Mouse (Mus musculus): ENCODE results near the gene Appbp2.
"Not testable (repeated sequence)": the region's sequence is repeated elsewhere in the genome, so short reads cannot be mapped to it uniquely, and the experiment has no call there.

Appbp2 gene

DNA sequence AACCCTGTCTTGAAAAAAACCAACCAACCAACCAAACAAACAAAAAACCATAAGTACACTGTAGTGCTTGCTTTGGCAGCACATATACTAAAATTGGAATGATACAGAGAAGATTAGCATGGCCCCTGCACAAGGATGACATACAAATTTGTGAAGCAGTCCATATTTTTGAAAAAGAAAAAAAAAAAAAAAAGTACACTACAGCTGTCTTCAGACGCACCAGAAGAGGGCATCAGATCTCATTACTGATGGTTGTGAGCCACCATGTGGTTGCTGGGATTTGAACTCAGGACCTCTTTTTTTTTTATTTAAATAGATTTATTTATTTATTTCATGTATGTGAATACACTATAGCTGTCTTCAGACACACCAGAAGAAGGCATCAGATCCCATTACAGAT lies 71.9 kb downstream of the Appbp2 start:
- not testable (repeated sequence) for DNase-seq (ENCODE audit: low spot score in 2 of 2)

DNA sequence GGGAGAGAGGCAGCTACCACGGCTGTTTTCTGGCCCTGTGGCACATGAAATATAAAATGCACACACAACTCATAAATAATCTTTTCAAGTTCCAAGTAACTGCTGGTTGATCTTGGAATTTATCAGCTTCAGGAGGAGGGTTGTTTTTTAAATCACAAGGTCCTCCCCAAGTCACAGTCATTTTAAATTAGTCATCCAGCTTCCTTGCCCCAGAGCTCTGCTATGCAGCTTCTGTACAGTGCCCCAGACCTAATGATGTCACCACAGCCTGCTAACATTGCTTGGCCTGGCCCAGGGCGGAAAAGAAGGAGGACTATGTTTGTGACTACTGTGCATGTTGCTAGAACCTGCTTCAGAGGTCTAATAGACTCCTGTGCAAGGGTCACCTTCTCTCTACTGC lies 77.6 kb downstream of the Appbp2 start:
- no peak for DNase-seq (ENCODE audit: low spot score in 2 of 2)

DNA sequence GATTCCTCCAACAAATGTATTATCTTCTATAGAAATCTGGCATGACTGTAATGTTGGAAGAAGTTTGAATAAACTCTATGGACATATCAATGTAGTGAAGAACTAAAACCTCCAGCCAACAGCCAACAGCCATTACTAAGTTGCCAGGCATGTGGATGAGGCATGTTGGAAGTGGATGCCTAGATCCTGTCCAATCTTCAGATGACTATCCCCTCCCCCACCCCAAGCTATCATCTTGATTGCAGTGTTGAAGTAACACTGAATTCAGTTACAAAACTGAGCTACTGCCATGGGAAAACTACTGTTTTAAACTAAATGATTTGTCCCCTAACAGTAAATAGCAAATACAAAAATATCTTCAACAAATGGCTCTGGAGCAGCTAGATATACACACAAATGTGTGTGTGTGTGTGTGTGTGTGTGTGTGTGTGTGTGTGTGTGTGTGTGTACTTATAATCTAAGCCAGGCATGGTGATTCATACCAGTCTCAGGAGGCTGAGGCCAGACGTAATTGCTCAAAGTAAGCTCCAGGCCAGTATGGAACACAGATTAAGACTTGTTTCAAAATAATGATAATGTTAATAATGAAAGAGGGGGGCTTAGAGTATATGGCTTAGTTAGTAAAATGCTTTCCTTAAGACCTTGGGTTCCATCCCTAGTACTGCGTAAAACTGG lies 82.5 kb downstream of the Appbp2 start:
- DNase-seq (ENCODE audit: low spot score in 2 of 2) = no peak

DNA sequence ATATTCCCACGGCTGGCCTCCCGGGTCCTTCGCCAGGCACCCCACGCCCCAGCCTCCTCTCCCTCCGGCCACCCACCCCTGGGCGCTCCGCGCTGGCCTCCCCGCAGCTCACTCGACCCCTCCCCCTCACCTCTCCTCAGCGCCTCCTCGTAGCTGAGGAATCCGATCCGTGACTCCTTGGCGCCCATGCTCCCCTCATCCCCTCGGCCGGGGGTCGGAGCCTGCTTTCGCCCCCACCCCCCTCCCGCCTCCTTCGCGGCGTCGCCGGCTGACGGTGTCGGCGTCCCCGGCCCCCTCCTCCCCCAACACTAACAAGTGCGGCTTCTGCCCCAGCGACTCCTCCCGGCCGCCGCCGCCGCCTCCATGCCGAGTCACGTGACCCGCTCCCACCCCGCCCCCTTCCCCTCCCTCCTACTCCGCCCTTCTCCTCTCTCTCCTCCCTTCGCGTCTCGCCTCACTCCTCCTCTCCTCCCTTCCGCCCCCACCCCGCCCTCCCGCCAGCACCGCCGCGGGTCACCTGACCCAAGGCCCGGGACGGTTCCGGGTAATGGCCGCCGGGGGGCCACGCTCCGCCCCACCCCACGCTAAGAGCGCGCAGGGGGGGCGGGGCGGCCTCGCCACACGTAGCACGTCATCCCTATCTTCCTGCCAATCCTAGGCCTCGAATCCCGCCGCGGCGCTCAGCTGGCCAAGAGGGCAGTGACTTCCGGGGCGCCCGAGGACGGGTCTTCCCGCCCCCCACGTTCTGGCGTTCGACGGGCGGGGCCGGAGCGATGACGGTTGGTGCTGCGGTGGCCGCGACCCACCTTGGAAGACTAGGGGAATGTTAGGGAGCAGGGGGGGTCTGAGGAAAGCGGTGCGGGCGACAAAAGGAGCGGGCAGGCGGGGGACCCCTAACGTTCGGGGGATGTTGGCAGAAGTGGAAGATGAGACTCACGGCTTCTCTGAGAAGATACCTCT lies 95.1 kb downstream of the Appbp2 start, which contains the start of gene Usp32:
Gene Usp32 (minus strand): TSS at position 581 of the 960 bp plus-strand sequence.
- DNase-seq (ENCODE audit: low spot score in 2 of 2) = peak; percentile 95

DNA sequence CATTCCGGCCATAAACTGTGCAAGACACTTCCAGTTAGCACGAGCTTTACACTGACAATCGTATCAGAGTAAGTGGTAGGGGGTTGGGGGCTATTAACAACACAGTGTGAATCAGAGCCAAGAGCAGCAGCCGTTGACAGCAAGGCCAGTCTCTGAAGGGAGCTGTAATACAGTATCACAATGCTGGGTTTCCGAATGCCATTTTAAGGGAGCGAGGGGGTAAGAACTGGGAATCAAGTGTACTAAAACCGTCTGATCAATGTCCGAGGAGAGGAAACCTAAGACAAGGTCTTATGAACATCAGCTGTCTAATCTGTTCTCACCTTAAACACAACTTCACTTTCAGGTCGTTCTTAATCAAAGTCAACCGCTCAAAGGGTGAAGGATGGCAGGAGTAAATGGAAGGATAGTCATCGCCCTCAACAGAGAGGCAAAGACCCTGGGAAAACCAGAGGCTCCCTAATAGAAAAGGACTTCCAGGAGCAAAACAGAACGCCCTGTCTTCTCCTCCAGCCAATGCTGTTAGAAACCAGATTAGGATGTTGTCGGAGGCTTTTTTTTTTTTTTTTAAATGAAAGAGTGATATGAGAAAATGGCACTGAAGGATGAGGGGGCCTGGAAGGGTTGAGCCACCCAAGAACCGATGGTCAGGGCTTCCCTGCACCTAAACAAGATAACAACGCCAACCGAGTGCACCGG lies 96.0 kb downstream of the Appbp2 start:
- DNase-seq (ENCODE audit: low spot score in 2 of 2) = peak in 1 of 2 experiments; percentile 3
